Mouse (Mus musculus) midbrain, embryonic 11.5 days (tissue): ENCODE data around the gene Ms4a2. TPM values are rescaled to one million over a fixed set of nuclear protein-coding genes. Genes with fewer than 3 reads are reported as not detected.

Source experiments
- polyA plus RNA-seq: library from polyadenylated mRNA; unstranded; fragments of >200 nt; fragmentation: Nextera tagmentation; extraction: Ambion mirVana; gene quantifications from 2 replicates; pipeline ENCODE4 v1.2.1, GENCODE M21; 2014

Gene Ms4a2
- polyA plus RNA-seq, 1 experiment from 2014 or later, result not detected

Other genes starting within 250 kb of the Ms4a2 start
- gene Ms4a4a, start 248.2 kb downstream of the Ms4a2 start, polyA plus RNA-seq, result 1.9 and 2.0 TPM in 2 replicates
- 0.30 TPM in 1 of 2 replicates, not detected in the other for gene Ms4a4c, start 218.9 kb downstream of the Ms4a2 start, polyA plus RNA-seq
- gene Ms4a4b, start 180.2 kb downstream of the Ms4a2 start, polyA plus RNA-seq, result not detected in 2 replicates
- gene Ms4a6c, start 154.4 kb downstream of the Ms4a2 start, polyA plus RNA-seq, result 2.9 and 3.9 TPM in 2 replicates
- not detected in 2 replicates for gene Gm8369, start 137.8 kb downstream of the Ms4a2 start, polyA plus RNA-seq
- 3.9 and 6.4 TPM in 2 replicates for gene Ms4a6b, start 107.2 kb downstream of the Ms4a2 start, polyA plus RNA-seq
- 0.21 and 0.40 TPM in 2 replicates for gene Ms4a4d, start 86.9 kb downstream of the Ms4a2 start, polyA plus RNA-seq
- gene Ms4a6d, start 18.9 kb downstream of the Ms4a2 start, polyA plus RNA-seq, result 2.8 and 4.5 TPM in 2 replicates
- gene Ms4a3, start 17.1 kb upstream of the Ms4a2 start, polyA plus RNA-seq, result 0.14 TPM in 1 of 2 replicates, not detected in the other
- gene Oosp2, start 36.8 kb upstream of the Ms4a2 start, polyA plus RNA-seq, result not detected in 2 replicates
- gene Oosp1, start 67.4 kb upstream of the Ms4a2 start, polyA plus RNA-seq, result not detected in 2 replicates
- gene Oosp3, start 73.3 kb upstream of the Ms4a2 start, polyA plus RNA-seq, result not detected in 2 replicates
- gene Gif, start 123.8 kb upstream of the Ms4a2 start, polyA plus RNA-seq, result not detected in 2 replicates
- 57.2 and 60.8 TPM in 2 replicates for gene Mrpl16, start 146.7 kb upstream of the Ms4a2 start, polyA plus RNA-seq
- 19.5 and 23.1 TPM in 2 replicates for gene Stx3, start 195.7 kb upstream of the Ms4a2 start, polyA plus RNA-seq
- not detected in 2 replicates for gene Olfr1417, start 215.5 kb upstream of the Ms4a2 start, polyA plus RNA-seq
- not detected in 2 replicates for gene Olfr1418, start 237.3 kb upstream of the Ms4a2 start, polyA plus RNA-seq